In genomic region chr11:118502990-118503389, GRCm38 (mm10) we compare ENCODE assay signal across 19 mouse cellular contexts. TPM values are rescaled to one million over a fixed set of nuclear protein-coding genes. Genes with fewer than 3 reads are reported as not detected.
DNase-seq lines count a peak whose midpoint lies in the region; ATAC-seq lines count a peak whose summit lies in the region.
"Had no signal": no experiment of that assay in that cellular context is flagged by ENCODE, and none has a peak within 500 bp of the region (broad histone marks: within the 10 kb centered on the region; RNA-seq: fewer than 3 reads in every experiment).

No protein-coding gene starts in this region.

- H3K4me3 ChIP-seq in hindbrain, embryonic 10.5 days, result 0 out of 2 replicates have a peak overlapping the region, but pooled peaks have one; percentile 16
- no peak overlapping the region for H3K4me3 ChIP-seq in hindbrain, embryonic 13.5 days
- no peak overlapping the region for H3K4me3 ChIP-seq in neural tube, embryonic 13.5 days
- no peak overlapping the region for H3K4me3 ChIP-seq in embryonic facial prominence, embryonic 13.5 days
- no peak overlapping the region for H3K4me3 ChIP-seq in stomach, embryonic 15.5 days (replicated peaks)
- H3K4me3 ChIP-seq: forebrain, embryonic 15.5 days; midbrain, embryonic 12.5 days had no signal

- DNase-seq in hindbrain, embryonic 10.5 days (ENCODE audit: low spot score), result no peak
- DNase-seq in neural tube, embryonic 10.5 days (ENCODE audit: extremely low spot score, low spot score), result no peak
- no peak for DNase-seq in right cerebral cortex, postnatal 4 days
- DNase-seq: cerebellum, adult 11 months; embryo, embryonic 11 days; gastrocnemius, postnatal 25 days; heart, postnatal 4 days; kidney, adult 8-10 months; kidney, postnatal 25 days had no signal

- no peak for ATAC-seq in hindbrain, embryonic 13.5 days (ENCODE audit: low FRiP score)
- no peak for ATAC-seq in neural tube, embryonic 13.5 days (ENCODE audit: low read depth)
- ATAC-seq in embryonic facial prominence, embryonic 13.5 days (ENCODE audit: insufficient number of reproducible peaks, insufficient read depth, low FRiP score, low TSS enrichment, low read depth), result no peak
- ATAC-seq in stomach, embryonic 15.5 days (ENCODE audit: insufficient read depth, low FRiP score, low read depth), result no peak
- ATAC-seq: activated CD4-positive, CD25-positive, alpha-beta regulatory T cell, adult 4 months; forebrain, embryonic 15.5 days; hindbrain, postnatal 0 days; lung, postnatal 0 days had no signal

- peak overlapping the region; percentile 46 for H3K27ac ChIP-seq in hindbrain, embryonic 10.5 days
- no peak overlapping the region for H3K27ac ChIP-seq in hindbrain, embryonic 13.5 days
- no peak overlapping the region for H3K27ac ChIP-seq in neural tube, embryonic 13.5 days (replicated peaks)
- no peak overlapping the region for H3K27ac ChIP-seq in embryonic facial prominence, embryonic 13.5 days
- no peak overlapping the region for H3K27ac ChIP-seq in stomach, embryonic 15.5 days
- H3K27ac ChIP-seq: forebrain, embryonic 15.5 days; hindbrain, postnatal 0 days; midbrain, embryonic 12.5 days had no signal

- WGBS in hindbrain, embryonic 10.5 days, result 50% methylated on average over 6 of the region's 6 CpGs
- WGBS in hindbrain, embryonic 13.5 days, result 58% methylated on average over 6 of the region's 6 CpGs
- 64% methylated on average over 6 of the region's 6 CpGs for WGBS in neural tube, embryonic 13.5 days
- WGBS in embryonic facial prominence, embryonic 13.5 days, result 60% methylated on average over 6 of the region's 6 CpGs
- WGBS in stomach, embryonic 15.5 days, result 40% methylated on average over 6 of the region's 6 CpGs

- peaks cover 44% of the 10 kb centered on the region for H3K27me3 ChIP-seq in hindbrain, embryonic 10.5 days (ENCODE audit: insufficient read depth, poor library complexity, severe bottlenecking)
- H3K27me3 ChIP-seq in hindbrain, embryonic 13.5 days, result peaks cover 37% of the 10 kb centered on the region
- peaks cover 14% of the 10 kb centered on the region for H3K27me3 ChIP-seq in neural tube, embryonic 13.5 days
- H3K27me3 ChIP-seq in embryonic facial prominence, embryonic 13.5 days, result peaks cover 36% of the 10 kb centered on the region
- H3K27me3 ChIP-seq in stomach, embryonic 15.5 days (replicated peaks), result peaks cover 18% of the 10 kb centered on the region

- no peaks in the 10 kb centered on the region for H3K9me3 ChIP-seq in hindbrain, embryonic 10.5 days
- no peaks in the 10 kb centered on the region for H3K9me3 ChIP-seq in hindbrain, embryonic 13.5 days
- H3K9me3 ChIP-seq in neural tube, embryonic 13.5 days, result no peaks in the 10 kb centered on the region
- H3K9me3 ChIP-seq in embryonic facial prominence, embryonic 13.5 days, result no peaks in the 10 kb centered on the region
- H3K9me3 ChIP-seq in stomach, embryonic 15.5 days, result no peaks in the 10 kb centered on the region
- H3K9me3 ChIP-seq: forebrain, embryonic 15.5 days; midbrain, embryonic 12.5 days had no signal

- no peak overlapping the region for H3K4me2 ChIP-seq in hindbrain, embryonic 13.5 days
- no peak overlapping the region for H3K4me2 ChIP-seq in neural tube, embryonic 13.5 days
- peak overlapping the region; percentile 35; the same call in 1 of the 2 replicates for H3K4me2 ChIP-seq in embryonic facial prominence, embryonic 13.5 days
- H3K4me2 ChIP-seq in stomach, embryonic 15.5 days, result peak overlapping the region; percentile 19; the same call in 1 of the 2 replicates
- H3K4me2 ChIP-seq: forebrain, embryonic 15.5 days; midbrain, embryonic 12.5 days had no signal

- no peaks in the 10 kb centered on the region for H3K36me3 ChIP-seq in hindbrain, embryonic 10.5 days
- peaks cover 37% of the 10 kb centered on the region for H3K36me3 ChIP-seq in hindbrain, embryonic 13.5 days
- H3K36me3 ChIP-seq in neural tube, embryonic 13.5 days, result peaks cover 35% of the 10 kb centered on the region
- H3K36me3 ChIP-seq in embryonic facial prominence, embryonic 13.5 days, result no peaks in the 10 kb centered on the region
- no peaks in the 10 kb centered on the region for H3K36me3 ChIP-seq in stomach, embryonic 15.5 days
- H3K36me3 ChIP-seq: forebrain, embryonic 15.5 days; G1E; midbrain, embryonic 12.5 days had no signal

- H3K4me1 ChIP-seq in hindbrain, embryonic 10.5 days (replicated peaks), result peaks cover 31% of the 10 kb centered on the region
- peaks cover 16% of the 10 kb centered on the region for H3K4me1 ChIP-seq in hindbrain, embryonic 13.5 days (replicated peaks)
- H3K4me1 ChIP-seq in neural tube, embryonic 13.5 days (replicated peaks), result peaks cover 17% of the 10 kb centered on the region
- peaks cover 10% of the 10 kb centered on the region for H3K4me1 ChIP-seq in embryonic facial prominence, embryonic 13.5 days
- H3K4me1 ChIP-seq in stomach, embryonic 15.5 days, result 0 out of 2 replicates have a peak, but pooled peaks cover 4% of the 10 kb centered on the region

- H3K9ac ChIP-seq in hindbrain, embryonic 13.5 days, result no peak overlapping the region
- H3K9ac ChIP-seq in neural tube, embryonic 13.5 days, result 0 out of 2 replicates have a peak overlapping the region, but pooled peaks have one; percentile 34
- no peak overlapping the region for H3K9ac ChIP-seq in embryonic facial prominence, embryonic 13.5 days
- H3K9ac ChIP-seq in stomach, embryonic 15.5 days, result no peak overlapping the region
- H3K9ac ChIP-seq: forebrain, embryonic 15.5 days; midbrain, embryonic 12.5 days had no signal

RNA-seq across cellular contexts. Expression of gene Engase, which starts 26.4 kb away (rescaled TPM):
- 8.7 and 8.9 TPM in 2 replicates for polyA plus RNA-seq in hindbrain, embryonic 10.5 days (2016; fragmentation: Nextera tagmentation; extraction: Ambion mirVana)
- 7.0 and 7.1 TPM in 2 replicates for polyA plus RNA-seq in hindbrain, embryonic 13.5 days (2015; fragmentation: Nextera tagmentation; extraction: Ambion mirVana)
- polyA plus RNA-seq in neural tube, embryonic 13.5 days (2015; fragmentation: Nextera tagmentation; extraction: Ambion mirVana), result 8.1 and 10.0 TPM in 2 replicates
- 6.5 and 9.6 TPM in 2 replicates for polyA plus RNA-seq in embryonic facial prominence, embryonic 13.5 days (2015; fragmentation: Nextera tagmentation; extraction: Ambion mirVana)
- 10.1 and 11.5 TPM in 2 replicates for polyA plus RNA-seq in stomach, embryonic 15.5 days (2015; fragmentation: Nextera tagmentation; extraction: Ambion mirVana)

Comparison
In these comparisons a context has a peak if more than half of its experiments do, and no peak if none do; other contexts are left out.
1. H3K4me2 ChIP-seq: peak in embryonic facial prominence, embryonic 13.5 days (single experiment) and stomach, embryonic 15.5 days (single experiment); none in hindbrain, embryonic 13.5 days (single experiment) and neural tube, embryonic 13.5 days (single experiment).